Mouse (Mus musculus): ENCODE measurements around the gene Tbc1d5. TPM values are rescaled to one million over a fixed set of nuclear protein-coding genes. Genes with fewer than 3 reads are reported as not detected.

Tbc1d5 gene
- total RNA-seq, 2 experiments from 2014 or later = 15.7 to 24.2 TPM

DNA sequence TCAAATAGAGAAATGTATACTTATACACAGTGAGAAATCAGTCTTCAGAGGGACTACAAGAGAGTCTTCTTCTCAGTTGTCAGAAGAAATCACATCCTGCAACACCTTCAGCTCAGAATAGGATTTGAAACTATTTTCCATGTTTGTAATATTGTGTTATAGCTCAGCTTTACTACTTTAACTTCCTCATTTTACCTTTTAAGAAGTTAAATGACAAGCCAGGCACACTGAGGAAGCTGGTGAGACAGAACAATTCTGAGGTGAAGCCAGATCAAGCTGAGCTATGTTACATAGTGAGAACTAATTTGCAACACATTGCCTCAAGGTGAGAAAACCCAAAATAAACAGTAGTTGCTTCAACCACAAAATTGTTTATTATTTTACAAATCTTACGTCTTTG lies 135.3 kb downstream of the Tbc1d5 start:
- DNase-seq = no peak

- DNase-seq = no peak
These were observed 138.3 kb downstream of the Tbc1d5 start for GRCm38 (mm10) chr17:51040861-51041260.

DNA sequence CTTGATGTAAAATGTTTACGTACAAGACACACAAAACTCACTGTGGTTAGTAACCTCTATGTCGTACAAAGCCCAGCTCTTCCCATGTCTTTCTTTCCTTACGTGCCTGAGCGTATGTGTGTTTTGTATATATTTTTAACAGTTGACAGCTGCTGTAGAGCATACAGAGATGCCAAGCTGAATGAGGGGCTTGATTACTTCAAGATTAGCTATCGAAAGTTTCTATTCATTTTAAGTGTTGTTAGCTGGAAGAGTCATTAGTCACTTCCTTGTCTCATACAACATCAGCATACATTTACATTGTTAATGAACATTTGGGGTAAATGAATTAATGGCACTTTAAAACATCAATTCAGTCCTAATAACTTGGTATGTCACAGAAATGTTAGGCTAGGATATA lies 155.9 kb downstream of the Tbc1d5 start:
- no peak for DNase-seq

DNA sequence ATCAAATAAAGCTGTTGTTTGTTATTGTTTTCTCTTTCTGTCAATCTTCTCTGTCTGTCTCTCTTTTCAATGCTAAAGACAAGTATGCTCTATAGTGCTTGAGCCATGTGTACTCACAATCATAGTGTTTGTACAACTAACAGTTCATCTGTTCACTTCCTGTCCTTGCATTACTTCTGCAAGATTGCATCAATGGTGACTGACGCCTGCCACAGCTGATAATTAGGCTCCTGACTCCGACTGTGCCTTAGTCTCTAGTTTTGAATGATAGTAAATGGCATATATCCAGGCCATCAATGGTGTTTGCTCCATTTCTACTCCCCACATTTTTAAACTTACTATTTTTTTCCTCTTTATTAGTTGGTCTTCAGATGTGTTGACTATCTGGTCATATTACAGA lies 162.8 kb downstream of the Tbc1d5 start:
- no peak for DNase-seq

DNA sequence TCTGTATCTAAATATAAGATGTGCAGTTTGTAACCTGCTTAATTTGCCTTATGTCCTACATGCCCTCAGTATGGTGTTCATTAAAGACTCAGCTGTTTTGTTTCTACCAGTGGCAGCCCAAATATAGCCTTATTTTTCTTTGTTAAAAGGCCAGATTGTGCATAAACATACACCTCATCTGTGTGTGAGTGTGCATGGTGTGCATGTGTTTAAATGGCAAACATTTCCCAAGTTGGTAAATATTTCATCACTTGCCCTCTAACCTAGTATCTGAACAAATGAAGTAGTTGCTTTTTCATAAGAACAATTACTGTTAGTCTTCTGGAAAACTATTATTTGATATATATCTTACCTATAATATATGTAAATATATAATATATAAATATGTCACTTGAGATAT lies 165.2 kb downstream of the Tbc1d5 start:
- no peak for DNase-seq

GRCm38 (mm10) chr17:51003179-51003578 lies 176.0 kb downstream of the Tbc1d5 start:
- no peak for DNase-seq

- DNase-seq = no peak
These were observed 180.9 kb downstream of the Tbc1d5 start for GRCm38 (mm10) chr17:50998216-50998615.

DNA sequence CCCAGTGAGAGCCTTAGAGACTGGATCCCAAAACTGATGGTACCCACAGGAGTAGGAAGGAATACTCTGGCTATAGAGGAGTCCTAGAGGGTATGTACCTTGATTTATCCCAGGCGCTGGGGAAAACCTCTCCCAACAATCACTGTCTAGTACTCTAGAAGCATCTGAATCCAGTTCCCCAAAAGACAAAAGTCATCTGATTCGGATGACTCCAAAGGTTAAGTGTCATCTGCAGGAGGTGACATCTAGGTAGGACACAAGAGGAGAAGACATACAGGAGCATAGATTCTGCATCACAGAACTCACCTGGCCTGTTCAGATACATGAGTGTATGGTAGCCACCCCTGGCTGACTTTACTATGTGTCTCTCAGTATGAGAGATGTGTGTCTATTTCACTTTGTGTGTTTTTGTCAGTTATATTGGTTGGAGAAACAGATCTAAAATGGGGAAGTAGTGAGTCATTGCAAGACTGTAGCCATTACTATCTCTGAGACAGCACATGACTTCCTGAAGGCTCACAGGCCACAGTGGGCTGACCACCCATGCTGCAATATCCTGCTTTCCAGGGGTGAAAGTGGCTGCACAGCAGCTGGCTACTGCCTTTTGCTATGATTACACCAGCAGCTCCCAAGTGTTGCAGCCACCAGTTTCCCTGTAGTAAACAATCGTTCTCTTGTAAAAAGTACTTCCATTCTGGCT lies 185.7 kb downstream of the Tbc1d5 start:
- DNase-seq = no peak

- DNase-seq = no peak
These were observed 188.3 kb downstream of the Tbc1d5 start for GRCm38 (mm10) chr17:50990770-50991405.

GRCm38 (mm10) chr17:50987935-50988334 lies 191.2 kb downstream of the Tbc1d5 start:
- DNase-seq = no peak

- DNase-seq = no peak
These were observed 197.2 kb downstream of the Tbc1d5 start for GRCm38 (mm10) chr17:50981933-50982332.

DNA sequence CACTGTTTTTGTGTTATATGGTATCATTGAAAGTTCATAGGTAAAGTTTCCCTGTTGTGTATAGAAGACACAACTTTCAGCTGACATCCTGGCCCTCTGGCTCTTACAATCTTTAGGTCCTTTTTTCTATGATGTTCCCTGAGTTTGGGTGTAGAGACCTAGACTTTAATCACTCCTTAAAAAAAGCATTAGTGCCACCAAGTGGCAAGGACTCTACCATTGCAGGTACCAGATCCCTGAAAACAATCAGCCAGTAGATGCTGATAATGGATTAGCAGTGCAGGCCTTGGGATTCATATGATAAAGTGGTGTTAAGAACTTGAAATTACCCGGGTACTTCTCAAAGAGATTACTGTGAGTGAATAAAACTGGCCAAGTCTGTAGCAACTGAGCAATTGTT lies 207.0 kb downstream of the Tbc1d5 start:
- no peak for DNase-seq

DNA sequence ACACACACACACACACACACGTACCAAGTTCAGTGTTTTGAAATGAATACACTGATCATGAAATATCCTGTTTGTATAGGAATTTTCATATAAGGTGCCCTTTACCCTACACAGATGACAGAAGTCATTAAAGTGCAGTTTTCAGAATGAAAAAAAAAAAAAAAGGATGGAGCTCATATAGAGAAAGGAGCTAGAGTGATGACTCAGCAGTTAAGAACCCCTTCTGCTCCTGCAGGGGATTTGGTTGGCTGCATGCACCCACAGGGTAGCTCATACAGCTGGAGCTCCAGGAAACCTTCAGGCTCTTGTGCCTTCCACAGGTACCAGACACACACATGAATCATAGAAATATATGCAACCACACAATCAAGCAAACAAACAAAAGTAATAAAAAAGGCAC lies 213.0 kb downstream of the Tbc1d5 start:
- no peak for DNase-seq

GRCm38 (mm10) chr17:50954313-50954712 lies 224.8 kb downstream of the Tbc1d5 start:
- DNase-seq = no peak

GRCm38 (mm10) chr17:50922308-50922707 lies 256.8 kb downstream of the Tbc1d5 start:
- DNase-seq = no peak

GRCm38 (mm10) chr17:50915216-50915615 lies 263.9 kb downstream of the Tbc1d5 start:
- DNase-seq = no peak

GRCm38 (mm10) chr17:50908568-50909335 lies 270.4 kb downstream of the Tbc1d5 start:
- no peak for DNase-seq

GRCm38 (mm10) chr17:50908160-50908559 lies 271.0 kb downstream of the Tbc1d5 start:
- no peak for DNase-seq

- DNase-seq = no peak
These were observed 272.5 kb downstream of the Tbc1d5 start for GRCm38 (mm10) chr17:50906630-50907029.

- no peak for DNase-seq
These were observed 274.7 kb downstream of the Tbc1d5 start for GRCm38 (mm10) chr17:50904463-50904862.

GRCm38 (mm10) chr17:50897867-50898266 lies 281.3 kb downstream of the Tbc1d5 start:
- DNase-seq = no peak

- no peak for DNase-seq
These were observed 289.7 kb downstream of the Tbc1d5 start for GRCm38 (mm10) chr17:50889475-50889874.

GRCm38 (mm10) chr17:50879910-50880309 lies 299.2 kb downstream of the Tbc1d5 start:
- DNase-seq = no peak
